Mouse (Mus musculus): ENCODE results near the gene Zfp523. TPM values are rescaled to one million over a fixed set of nuclear protein-coding genes. Genes with fewer than 3 reads are reported as not detected.

The Zfp523 gene
- polyA plus RNA-seq, 1 experiment from 2014 or later: 32.5 TPM

DNA sequence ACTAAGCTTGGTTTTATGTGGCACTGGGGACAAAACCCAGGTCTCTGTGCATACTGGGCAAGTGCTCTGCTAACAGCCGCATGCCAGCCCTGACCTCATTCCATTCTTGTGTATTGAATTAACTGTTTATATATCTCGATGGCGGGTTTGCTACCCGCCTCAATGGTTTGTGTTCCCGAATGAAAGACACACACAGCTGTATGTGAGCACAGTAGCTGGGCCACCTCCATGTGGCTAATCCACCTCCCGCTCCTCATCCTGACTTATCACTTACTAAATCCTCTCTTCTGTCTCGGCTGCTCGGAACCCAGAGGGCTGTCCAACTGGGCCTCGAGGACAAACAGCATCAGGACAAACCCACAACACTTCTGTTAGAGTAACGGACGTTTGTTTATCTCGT, 72.1 kb downstream of the Zfp523 start:
- Histone ChIP-seq H3K4me1 (ENCODE audit: control insufficient read depth, insufficient read depth, low read length) (peaks cover 5% of the 10 kb centered on the region; the same call in 1 of the 2 replicates), H3K27ac (ENCODE audit: low read depth, low read length) (no peak overlapping the region), H3K27me3 (ENCODE audit: control insufficient read depth, insufficient read depth, low read length) (no peaks in the 10 kb centered on the region), H3K9me3 (ENCODE audit: control insufficient read depth, low read length) (no peaks in the 10 kb centered on the region), H3K9ac (ENCODE audit: low read length) (no peak overlapping the region), H3K36me3 (ENCODE audit: control insufficient read depth, insufficient read depth, low read length) (no peaks in the 10 kb centered on the region; the same call in 1 of the 2 replicates), H3K4me2 (ENCODE audit: low read depth) (no peak overlapping the region), H3K4me3 (ENCODE audit: low read depth, low read length) (no peak overlapping the region)
- WGBS: 83% methylated on average over 12 of the region's 12 CpGs
- DNase-seq (ENCODE audit: low spot score) (no peak), ATAC-seq (ENCODE audit: insufficient read depth, low FRiP score, low TSS enrichment) (no peak)

DNA sequence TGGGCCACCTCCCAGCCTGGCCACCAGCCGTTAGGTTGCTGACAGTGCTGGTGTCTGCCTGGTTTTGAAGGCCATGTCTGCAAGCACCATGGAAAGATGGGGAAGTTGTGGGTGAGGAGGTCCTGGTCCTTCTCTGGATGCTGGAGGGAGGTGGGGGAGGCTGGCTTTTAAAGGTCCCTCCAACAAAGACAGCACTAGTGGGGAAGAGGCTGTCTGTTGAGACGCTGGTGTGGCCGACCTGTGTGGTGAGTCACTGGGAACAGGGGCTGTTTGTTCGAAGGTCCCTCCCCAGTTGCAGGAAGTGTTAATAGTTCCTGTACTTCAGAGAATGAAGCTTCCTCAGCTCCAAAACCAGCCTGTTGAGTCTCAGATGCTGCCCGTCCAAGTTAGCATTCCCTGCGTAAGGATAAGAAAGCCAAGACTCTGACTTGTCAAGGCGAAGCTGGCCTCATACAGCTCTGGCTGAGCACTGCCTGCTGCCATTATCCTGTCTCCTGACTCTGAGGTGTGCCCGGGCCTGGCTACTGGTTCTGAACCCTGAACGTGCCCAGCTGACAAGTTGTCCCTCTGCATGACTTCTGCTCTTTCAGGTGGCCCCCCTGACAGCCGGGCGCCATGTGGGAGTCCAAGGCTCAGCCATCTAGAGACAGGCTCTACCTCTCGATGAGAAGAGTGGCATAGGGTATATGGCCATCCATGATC, 74.8 kb downstream of the Zfp523 start:
- no peaks in the 10 kb centered on the region for H3K27me3 ChIP-seq (ENCODE audit: control insufficient read depth, insufficient read depth, low read length)
- H3K9me3 ChIP-seq (ENCODE audit: control insufficient read depth, low read length): no peaks in the 10 kb centered on the region
- H3K4me1 ChIP-seq (ENCODE audit: control insufficient read depth, insufficient read depth, low read length): peaks cover 11% of the 10 kb centered on the region
- DNase-seq (ENCODE audit: low spot score) (no peak), ATAC-seq (ENCODE audit: insufficient read depth, low FRiP score, low TSS enrichment) (no peak)
- H3K4me3 ChIP-seq (ENCODE audit: low read depth, low read length): no peak overlapping the region
- no peak overlapping the region for H3K4me2 ChIP-seq (ENCODE audit: low read depth)
- WGBS: 86% methylated on average over 12 of the region's 12 CpGs
- no peaks in the 10 kb centered on the region; the same call in 1 of the 2 replicates for H3K36me3 ChIP-seq (ENCODE audit: control insufficient read depth, insufficient read depth, low read length)
- H3K27ac ChIP-seq (ENCODE audit: low read depth, low read length): no peak overlapping the region
- no peak overlapping the region for H3K9ac ChIP-seq (ENCODE audit: low read length)

DNA sequence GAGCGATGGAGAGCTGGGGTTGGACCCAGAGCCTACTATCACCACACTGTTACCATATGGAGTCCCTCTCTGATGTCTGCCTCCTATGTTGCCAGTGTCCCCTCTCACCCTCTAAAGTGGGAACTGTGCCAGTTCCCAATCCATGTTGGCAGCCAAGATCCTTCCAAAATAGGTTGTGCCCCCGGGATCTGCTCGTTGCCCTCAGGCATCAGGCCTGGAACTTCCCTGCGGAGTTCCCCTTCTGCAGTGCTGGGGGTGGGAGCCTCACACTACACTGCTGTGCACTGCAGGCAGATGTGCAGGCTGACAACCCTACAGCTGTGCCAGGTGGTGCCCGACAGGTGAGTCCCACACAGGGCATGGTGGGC, 75.3 kb downstream of the Zfp523 start:
- no peaks in the 10 kb centered on the region for H3K9me3 ChIP-seq (ENCODE audit: control insufficient read depth, low read length)
- DNase-seq (ENCODE audit: low spot score) (no peak), ATAC-seq (ENCODE audit: insufficient read depth, low FRiP score, low TSS enrichment) (no peak)
- H3K9ac ChIP-seq (ENCODE audit: low read length): no peak overlapping the region
- no peaks in the 10 kb centered on the region; the same call in 1 of the 2 replicates for H3K36me3 ChIP-seq (ENCODE audit: control insufficient read depth, insufficient read depth, low read length)
- no peak overlapping the region for H3K27ac ChIP-seq (ENCODE audit: low read depth, low read length)
- no peak overlapping the region for H3K4me2 ChIP-seq (ENCODE audit: low read depth)
- no peak overlapping the region for H3K4me3 ChIP-seq (ENCODE audit: low read depth, low read length)
- no peaks in the 10 kb centered on the region for H3K27me3 ChIP-seq (ENCODE audit: control insufficient read depth, insufficient read depth, low read length)
- H3K4me1 ChIP-seq (ENCODE audit: control insufficient read depth, insufficient read depth, low read length): peaks cover 14% of the 10 kb centered on the region
- WGBS: 90% methylated on average over 5 of the region's 5 CpGs

DNA sequence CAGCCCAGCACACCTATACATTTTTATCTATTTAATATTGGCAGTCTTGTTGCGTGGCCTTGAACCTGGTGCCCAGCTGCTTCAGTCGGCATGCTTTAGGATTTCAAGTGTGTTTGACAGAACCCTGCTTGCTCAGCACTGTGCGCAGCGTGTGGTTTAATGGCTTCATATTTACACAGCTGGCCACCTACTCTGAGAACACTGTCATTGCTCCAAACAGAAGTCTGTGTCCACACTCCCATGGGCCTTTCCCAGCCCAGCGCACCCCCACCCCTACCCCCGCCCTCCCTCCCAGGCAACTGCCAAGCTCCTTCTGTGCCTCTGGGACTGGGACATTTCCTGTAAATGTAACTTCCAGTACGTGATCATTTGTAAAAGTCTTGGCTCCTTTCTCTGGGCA, 76.3 kb downstream of the Zfp523 start:
- Histone ChIP-seq H3K9ac (ENCODE audit: low read length) (no peak overlapping the region), H3K36me3 (ENCODE audit: control insufficient read depth, insufficient read depth, low read length) (no peaks in the 10 kb centered on the region; the same call in 1 of the 2 replicates), H3K4me3 (ENCODE audit: low read depth, low read length) (no peak overlapping the region), H3K9me3 (ENCODE audit: control insufficient read depth, low read length) (no peaks in the 10 kb centered on the region), H3K27ac (ENCODE audit: low read depth, low read length) (no peak overlapping the region), H3K4me2 (ENCODE audit: low read depth) (no peak overlapping the region), H3K4me1 (ENCODE audit: control insufficient read depth, insufficient read depth, low read length) (peaks cover 13% of the 10 kb centered on the region), H3K27me3 (ENCODE audit: control insufficient read depth, insufficient read depth, low read length) (no peaks in the 10 kb centered on the region)
- 61% methylated on average over 7 of the region's 7 CpGs for WGBS
- ATAC-seq (ENCODE audit: insufficient read depth, low FRiP score, low TSS enrichment) (no peak), DNase-seq (ENCODE audit: low spot score) (peak; percentile 29)

DNA sequence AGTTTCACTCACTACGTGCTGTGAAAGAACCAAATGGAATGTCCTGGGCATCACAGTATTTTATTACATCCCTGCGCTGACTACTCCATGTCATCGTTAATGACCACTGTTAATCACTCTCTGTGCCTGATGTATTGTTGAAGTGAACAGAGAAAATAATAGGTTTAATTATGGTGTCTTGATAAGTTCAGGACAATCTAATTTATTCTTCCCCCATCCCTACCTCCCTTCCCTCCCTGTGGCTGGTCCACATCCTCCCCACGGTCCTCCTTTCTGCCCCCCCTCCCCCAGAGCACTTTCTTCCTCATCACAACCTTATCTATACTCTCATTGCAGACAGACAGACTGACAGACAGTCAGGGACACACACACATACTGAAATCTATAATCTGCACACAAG, 77.9 kb downstream of the Zfp523 start:
- ATAC-seq (ENCODE audit: insufficient read depth, low FRiP score, low TSS enrichment) (no peak), DNase-seq (ENCODE audit: low spot score) (no peak)
- Histone ChIP-seq H3K4me2 (ENCODE audit: low read depth) (no peak overlapping the region), H3K27me3 (ENCODE audit: control insufficient read depth, insufficient read depth, low read length) (no peaks in the 10 kb centered on the region), H3K4me3 (ENCODE audit: low read depth, low read length) (no peak overlapping the region), H3K4me1 (ENCODE audit: control insufficient read depth, insufficient read depth, low read length) (peaks cover 11% of the 10 kb centered on the region), H3K9me3 (ENCODE audit: control insufficient read depth, low read length) (no peaks in the 10 kb centered on the region; the same call in 1 of the 2 replicates), H3K9ac (ENCODE audit: low read length) (no peak overlapping the region), H3K36me3 (ENCODE audit: control insufficient read depth, insufficient read depth, low read length) (no peaks in the 10 kb centered on the region; the same call in 1 of the 2 replicates), H3K27ac (ENCODE audit: low read depth, low read length) (no peak overlapping the region)
- WGBS: 54% methylated on average over 4 of the region's 4 CpGs

Other genes starting within 250 kb of the Zfp523 start
- gene Tcp11, start 96.5 kb upstream of the Zfp523 start, polyA plus RNA-seq (2014; fragmentation: Nextera tagmentation; extraction: Ambion mirVana): 0.69 and 0.76 TPM in 2 replicates
- gene Scube3, start 35.0 kb upstream of the Zfp523 start, polyA plus RNA-seq (2014; fragmentation: Nextera tagmentation; extraction: Ambion mirVana): 8.7 and 9.4 TPM in 2 replicates
- gene Def6, start 30.6 kb downstream of the Zfp523 start, polyA plus RNA-seq (2014; fragmentation: Nextera tagmentation; extraction: Ambion mirVana): 2.1 and 2.7 TPM in 2 replicates
- gene Ppard, start 55.6 kb downstream of the Zfp523 start, polyA plus RNA-seq (2014; fragmentation: Nextera tagmentation; extraction: Ambion mirVana): 2.1 and 2.7 TPM in 2 replicates
- 23.2 and 23.7 TPM in 2 replicates for gene Fance, start 136.4 kb downstream of the Zfp523 start, polyA plus RNA-seq (2014; fragmentation: Nextera tagmentation; extraction: Ambion mirVana)
- gene Rpl10a, start 151.3 kb downstream of the Zfp523 start, polyA plus RNA-seq (2014; fragmentation: Nextera tagmentation; extraction: Ambion mirVana): 478 TPM in 2 replicates
- 4.5 and 4.6 TPM in 2 replicates for gene Tead3, start 173.7 kb downstream of the Zfp523 start, polyA plus RNA-seq (2014; fragmentation: Nextera tagmentation; extraction: Ambion mirVana)
- 3.3 and 5.0 TPM in 2 replicates for gene Tulp1, start 188.1 kb downstream of the Zfp523 start, polyA plus RNA-seq (2014; fragmentation: Nextera tagmentation; extraction: Ambion mirVana)

Data from neural tube, embryonic 11.5 days (tissue).